Mouse (Mus musculus) layer of hippocampus, adult 9-11 months (tissue): Measurements from ENCODE around the gene Tmem258.
"Not testable (repeated sequence)": the region's sequence is repeated elsewhere in the genome, so short reads cannot be mapped to it uniquely, and the experiment has no call there.

Source experiments
- DNase-seq: peaks from one replicate; pipeline ENCODE4 v3.0.0; 2022

Gene Tmem258

DNA sequence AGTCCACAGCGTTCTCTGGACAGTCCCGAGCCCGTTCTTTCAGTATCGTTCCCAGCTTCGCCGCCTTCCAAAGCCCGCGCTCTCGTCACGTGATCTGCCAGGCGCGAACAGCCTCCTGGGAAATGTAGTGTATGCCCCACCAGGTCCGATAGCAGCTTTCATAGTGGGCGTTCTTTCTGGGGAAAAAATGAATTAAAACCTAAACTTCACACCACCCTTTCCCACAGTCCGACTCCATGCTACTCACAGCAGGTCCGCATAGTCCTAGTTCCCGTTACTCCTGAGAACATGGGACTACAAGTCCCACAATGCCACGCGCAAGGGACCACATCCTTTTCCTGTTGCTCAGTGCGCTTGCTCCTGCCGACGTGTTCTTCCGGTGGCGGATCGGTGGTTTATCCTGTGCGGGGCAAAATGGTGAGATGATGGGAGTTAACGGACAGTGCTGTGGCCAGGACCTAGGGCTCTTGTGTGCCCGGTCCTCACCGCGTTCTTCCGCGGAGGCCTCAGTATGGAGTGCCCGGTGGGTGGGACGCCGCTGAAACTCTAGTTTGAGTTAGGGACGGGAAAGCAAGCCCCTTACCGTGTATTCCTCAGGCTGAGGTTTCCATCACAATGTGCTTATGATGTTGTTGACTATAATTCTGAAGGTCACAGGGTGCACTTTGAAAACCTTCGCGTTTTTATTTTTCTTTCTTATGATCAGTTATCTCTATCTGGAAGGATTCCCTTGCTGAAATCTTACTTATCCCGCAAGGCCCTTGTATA, at the start of gene Tmem258, which contains the start of gene Fen1:
Gene Tmem258 (plus strand): TSS at position 167 of the 768 bp plus-strand sequence.
Gene Fen1 (minus strand): TSS at position 322 of the 768 bp plus-strand sequence.
- peak; percentile 95 for DNase-seq

- no peak for DNase-seq
Observed at GRCm38 (mm10) chr19:10157725-10158124, 46.1 kb upstream of the Tmem258 start.

DNA sequence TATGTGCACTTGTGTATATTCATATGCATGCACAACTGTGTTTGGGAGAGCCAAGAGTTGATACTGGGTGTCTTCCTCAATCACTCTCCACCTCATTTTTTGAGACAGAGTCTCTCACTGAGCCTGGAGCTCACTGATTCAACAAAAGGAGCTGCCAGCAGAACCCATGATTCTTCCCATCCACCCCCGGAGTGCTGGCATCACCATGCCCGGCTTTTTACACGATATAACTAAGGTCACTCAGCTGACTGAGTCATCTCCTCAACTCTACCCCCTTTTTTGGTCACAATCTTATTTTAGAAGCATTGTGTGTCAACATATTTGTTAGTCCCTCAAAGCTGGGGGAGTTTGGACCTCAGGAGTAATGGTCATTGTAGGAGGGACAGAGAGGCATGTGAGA, 39.9 kb upstream of the Tmem258 start:
- DNase-seq: no peak

DNA sequence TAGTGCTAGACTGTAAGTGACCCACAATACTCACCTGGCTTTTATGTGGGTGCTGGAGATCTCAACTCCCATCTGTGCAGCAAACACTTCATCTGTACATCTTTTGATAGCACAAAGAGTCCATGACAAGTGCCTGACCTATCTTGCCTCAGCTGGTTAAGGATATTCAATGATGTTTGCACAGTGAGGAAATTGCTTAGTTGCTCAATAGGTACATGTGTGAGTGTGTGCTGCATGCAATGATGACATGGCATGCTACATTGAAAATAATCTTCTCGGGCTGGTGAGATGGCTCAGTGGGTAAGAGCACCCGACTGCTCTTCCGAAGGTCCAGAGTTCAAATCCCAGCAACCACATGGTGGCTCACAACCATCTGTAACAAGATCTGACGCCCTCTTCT, 37.9 kb upstream of the Tmem258 start:
- DNase-seq: not testable (repeated sequence)

- DNase-seq: no peak
Observed at GRCm38 (mm10) chr19:10167112-10167511, 36.7 kb upstream of the Tmem258 start.

GRCm38 (mm10) chr19:10167951-10168350, 35.9 kb upstream of the Tmem258 start:
- DNase-seq: no peak

- no peak for DNase-seq
Observed at GRCm38 (mm10) chr19:10168441-10168840, 35.4 kb upstream of the Tmem258 start.

- DNase-seq: no peak
Observed at GRCm38 (mm10) chr19:10169179-10169578, 34.6 kb upstream of the Tmem258 start.

DNA sequence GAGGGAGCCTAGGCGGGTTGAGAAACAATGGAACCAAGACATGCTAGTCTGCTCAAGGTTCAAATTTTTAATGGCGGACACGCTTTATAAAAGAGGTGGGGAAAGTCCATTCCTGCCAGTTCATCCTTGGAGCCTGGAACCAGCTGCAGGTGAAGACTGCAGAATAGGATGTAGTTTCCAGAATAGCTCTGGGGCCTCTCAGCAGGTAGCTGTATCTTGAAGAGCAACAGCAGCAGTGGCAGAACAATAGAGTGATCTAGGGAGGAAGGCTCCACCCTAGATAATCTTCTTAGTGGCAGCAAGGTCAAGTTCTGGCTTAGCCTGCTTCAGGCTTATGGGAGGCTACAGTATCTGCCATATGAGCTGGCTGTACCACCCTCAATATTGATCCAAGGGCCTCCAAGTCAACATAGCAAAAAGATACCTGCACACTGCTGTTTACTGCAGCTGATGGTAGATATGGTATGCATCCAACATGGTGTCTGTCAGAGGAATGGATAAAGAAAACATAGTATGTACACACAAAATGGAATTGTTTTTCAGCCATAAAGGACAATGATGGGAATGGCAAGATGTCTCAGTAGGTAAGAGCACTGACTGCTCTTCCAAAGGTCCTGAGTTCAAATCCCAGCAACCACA, 34.0 kb upstream of the Tmem258 start:
- DNase-seq: not testable (repeated sequence)

- no peak for DNase-seq
Observed at GRCm38 (mm10) chr19:10170466-10170865, 33.3 kb upstream of the Tmem258 start.

DNA sequence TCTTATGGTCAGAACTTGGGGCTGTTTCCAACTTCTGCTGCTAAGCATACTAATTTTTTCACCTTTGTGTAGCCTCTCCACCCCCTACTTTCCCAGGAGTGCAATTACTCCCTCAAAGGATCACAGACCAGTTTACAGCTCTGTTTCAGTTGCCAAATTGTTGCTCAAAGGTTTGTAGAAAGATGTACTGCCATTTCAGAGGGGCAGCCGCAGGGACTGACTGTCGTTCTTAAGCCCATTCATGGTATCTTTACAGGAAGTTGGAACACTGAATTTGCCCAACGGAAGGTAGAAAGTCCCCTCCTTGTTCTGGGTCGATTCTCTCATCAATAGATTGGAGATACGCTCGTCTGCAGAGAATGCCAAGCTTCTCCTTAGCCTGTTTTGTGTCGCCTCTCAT, 32.5 kb upstream of the Tmem258 start:
- no peak for DNase-seq

GRCm38 (mm10) chr19:10171846-10172245, 32.0 kb upstream of the Tmem258 start:
- peak; percentile 82 for DNase-seq

DNA sequence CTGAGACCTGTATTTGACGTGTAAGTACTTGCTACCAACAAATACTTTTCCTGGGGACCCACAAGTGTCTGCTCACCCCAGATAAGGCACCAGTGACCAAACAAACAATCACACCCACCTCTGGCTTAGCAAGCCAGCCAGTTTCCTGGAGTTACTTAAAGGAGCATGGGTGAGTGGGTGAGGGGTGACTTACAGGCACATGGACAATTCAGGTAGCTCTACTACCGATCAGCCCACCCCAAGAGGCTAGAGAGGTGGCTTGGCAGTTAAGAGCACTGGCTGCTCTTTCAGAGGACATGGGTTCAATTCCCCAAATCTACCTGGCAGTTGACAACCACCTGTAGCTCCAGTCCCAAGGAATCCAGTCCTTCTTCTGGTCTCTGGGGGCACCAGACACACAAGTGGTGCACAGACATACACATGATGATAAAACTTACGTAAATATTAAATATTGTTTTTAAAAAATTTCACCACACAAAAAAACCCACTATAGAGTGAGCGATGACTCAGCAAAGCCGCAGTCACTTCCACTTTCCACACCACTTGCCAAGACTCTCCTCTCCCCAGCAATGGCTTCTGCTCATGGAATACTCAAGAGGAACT, 30.6 kb upstream of the Tmem258 start:
- no peak for DNase-seq

- no peak for DNase-seq
Observed at GRCm38 (mm10) chr19:10173844-10174539, 29.8 kb upstream of the Tmem258 start.

- no peak for DNase-seq
Observed at GRCm38 (mm10) chr19:10174956-10175355, 28.9 kb upstream of the Tmem258 start.

GRCm38 (mm10) chr19:10176477-10176876, 27.3 kb upstream of the Tmem258 start:
- no peak for DNase-seq

- DNase-seq: no peak
Observed at GRCm38 (mm10) chr19:10176941-10177372, 26.9 kb upstream of the Tmem258 start.

DNA sequence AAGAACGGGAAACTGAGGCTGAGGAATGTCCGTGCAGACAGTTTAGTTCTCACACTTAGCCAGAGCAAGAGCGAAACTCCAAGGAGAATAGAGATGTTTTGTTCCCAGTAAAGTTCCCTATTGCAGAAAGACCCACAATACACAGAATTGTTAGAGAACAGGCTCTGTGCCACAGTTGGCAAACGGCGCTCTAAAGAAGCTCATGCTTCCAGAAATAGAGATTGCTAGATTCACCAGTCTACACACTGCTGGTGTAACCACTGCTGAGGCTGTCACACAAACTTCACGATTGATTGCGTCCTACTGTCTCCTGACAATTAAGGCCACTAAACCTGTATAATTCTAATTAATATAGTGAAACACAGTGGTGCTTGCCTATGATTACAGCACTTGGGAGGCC, 22.6 kb upstream of the Tmem258 start:
- peak; percentile 77 for DNase-seq

- DNase-seq: no peak
Observed at GRCm38 (mm10) chr19:10182142-10182541, 21.7 kb upstream of the Tmem258 start.

GRCm38 (mm10) chr19:10182670-10183298, 21.0 kb upstream of the Tmem258 start, which contains the start of gene Fads1:
Gene Fads1 (plus strand): TSS chr19:10182888.
- DNase-seq: peak; percentile 96

- peak; percentile 81 for DNase-seq
Observed at GRCm38 (mm10) chr19:10183299-10183983, 20.4 kb upstream of the Tmem258 start.

DNA sequence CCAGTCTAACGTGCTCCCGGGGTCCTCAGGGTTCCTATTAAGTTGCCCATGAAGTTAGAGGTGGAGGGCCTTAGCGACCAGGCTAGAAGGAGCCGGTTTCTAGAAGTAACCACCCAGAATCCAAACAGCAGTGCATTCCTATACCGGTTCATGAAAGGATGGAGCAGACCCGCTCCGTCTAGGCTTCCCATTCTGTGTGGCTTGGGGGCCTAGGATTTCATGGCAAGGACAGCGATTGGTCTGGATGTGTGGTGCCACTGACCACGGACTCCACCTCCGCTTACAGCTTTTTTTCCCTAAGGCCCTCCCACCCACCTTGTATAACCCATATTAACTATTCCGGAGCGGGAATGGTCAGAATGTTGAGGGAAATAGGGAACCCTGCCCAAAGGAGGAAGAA, 19.7 kb upstream of the Tmem258 start:
- DNase-seq: no peak
